Mouse (Mus musculus) embryo, embryonic 9.5 days (tissue): ENCODE measurements around the gene Fastkd3.

Experiments
- DNase-seq: peaks from one replicate; pipeline ENCODE4 v3.0.0-alpha.2; 2017; ENCODE audit errors: extremely low spot score

The Fastkd3 gene

GRCm38 (mm10) chr13:68607652-68608405 is 25.8 kb downstream of the Fastkd3 start:
- no peak for DNase-seq

- no peak for DNase-seq
Measured at GRCm38 (mm10) chr13:68622792-68623191, 40.8 kb downstream of the Fastkd3 start.

- DNase-seq = no peak
Measured at GRCm38 (mm10) chr13:68627041-68627440, 45.0 kb downstream of the Fastkd3 start.
